Mouse (Mus musculus) lung, embryonic 16.5 days (tissue): ENCODE results near the gene Rufy4. TPM values are rescaled to one million over a fixed set of nuclear protein-coding genes. Genes with fewer than 3 reads are reported as not detected.

ENCODE experiments used
- ATAC-seq: fragments of 200-750 bp; cut with Nextera tagmentation; 2 replicates; pipeline ENCODE4 v1.8.0; 2017; ENCODE audit warnings: low read depth, mild to moderate bottlenecking, moderate library complexity
- H3K27ac ChIP-seq: fragments of 300-500 bp; sonication (generic); 2 replicates; pipeline ENCODE4 v1.5.1; 2014; ENCODE audit warnings: mild to moderate bottlenecking, control low read depth, low read length
- H3K27me3 ChIP-seq: fragments of 300-500 bp; sonication (generic); 2 replicates; pipeline ENCODE4 v1.6.1; 2014; ENCODE audit warnings: low read depth, low read length, mixed read lengths; ENCODE audit not compliant: control insufficient read depth, insufficient read depth
- H3K36me3 ChIP-seq: fragments of 300-500 bp; sonication (generic); 2 replicates; pipeline ENCODE4 v1.6.1; 2014; ENCODE audit warnings: low read length; ENCODE audit not compliant: control insufficient read depth, insufficient read depth
- H3K4me1 ChIP-seq: fragments of 300-500 bp; sonication (generic); replicated peaks from 2 replicates; pipeline ENCODE4 v1.6.1; 2014; ENCODE audit warnings: low read length, mixed read lengths; ENCODE audit not compliant: control insufficient read depth, insufficient read depth
- H3K4me2 ChIP-seq: fragments of 300-500 bp; sonication (generic); 2 replicates; pipeline ENCODE4 v1.6.1; 2014; ENCODE audit warnings: low read depth, low read length, control low read depth
- H3K4me3 ChIP-seq: fragments of 300-500 bp; sonication (generic); 2 replicates; pipeline ENCODE4 v1.5.1; 2014; ENCODE audit warnings: mild to moderate bottlenecking, low read length, control low read depth
- H3K9ac ChIP-seq: fragments of 300-500 bp; sonication (generic); 2 replicates; pipeline ENCODE4 v1.6.1; 2014; ENCODE audit warnings: low read length, control low read depth
- H3K9me3 ChIP-seq: fragments of 300-500 bp; sonication (generic); 2 replicates; pipeline ENCODE4 v1.6.1; 2016; ENCODE audit warnings: low read length; ENCODE audit not compliant: control insufficient read depth
- WGBS: fragments of 180-500 bp; shearing (Covaris S2); extraction: QIAGEN DNeasy Blood & Tissue Kit; methylation state at CpG from one replicate; pipeline ENCODE4 v1.1.7; 2014; 5-methylcytosine and 5-hydroxymethylcytosine counted together
- polyA plus RNA-seq: library from polyadenylated mRNA; unstranded; fragments of >200 nt; fragmentation: Nextera tagmentation; extraction: Ambion mirVana; gene quantifications from 2 replicates; pipeline ENCODE4 v1.2.1, GENCODE M21; 2015

The Rufy4 gene
- 0.31 and 0.64 TPM in 2 replicates for polyA plus RNA-seq

- H3K36me3 ChIP-seq, result no peaks in the 10 kb centered on the region
- peak within 1 kb of the TSS; percentile 84 for H3K4me2 ChIP-seq
- peaks cover 27% of the 10 kb centered on the region for H3K4me1 ChIP-seq
- peaks cover 3% of the 10 kb centered on the region; the same call in 1 of the 2 replicates for H3K27me3 ChIP-seq
- under 1% methylated on average over 12 of the region's 12 CpGs for WGBS
- ATAC-seq, result peak; percentile 42
- peak within 1 kb of the TSS; percentile 77 for H3K9ac ChIP-seq
- peak within 1 kb of the TSS; percentile 21 for H3K27ac ChIP-seq
- no peaks in the 10 kb centered on the region for H3K9me3 ChIP-seq
- peak within 1 kb of the TSS; percentile 61 for H3K4me3 ChIP-seq
Measured at GRCm38 (mm10) chr1:74124991-74125552, at the start of gene Rufy4. TSS of gene Rufy4 (plus strand) at chr1:74125541.

DNA sequence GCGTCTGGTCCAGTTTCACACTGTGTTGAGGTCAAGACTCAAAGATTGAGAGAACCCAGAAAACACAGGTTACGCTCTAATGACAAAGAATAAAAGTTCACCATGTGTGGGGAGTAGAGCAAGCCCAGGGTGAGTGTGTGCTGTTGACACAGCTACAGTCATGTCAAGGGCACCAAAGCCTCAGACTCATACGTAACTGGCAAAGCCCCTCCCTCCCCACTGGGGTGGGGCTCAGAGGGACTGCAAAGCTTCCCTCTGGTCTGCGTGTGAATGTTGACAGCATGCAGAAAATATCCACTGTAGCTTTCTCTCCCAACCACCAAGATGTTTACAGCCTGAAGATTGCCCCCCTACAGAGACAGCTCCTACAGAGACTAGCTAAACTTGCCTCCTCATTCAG, 49.1 kb upstream of the Rufy4 start:
- no peaks in the 10 kb centered on the region for H3K9me3 ChIP-seq
- WGBS, result 57% methylated on average over 4 of the region's 4 CpGs
- ATAC-seq, result no peak

DNA sequence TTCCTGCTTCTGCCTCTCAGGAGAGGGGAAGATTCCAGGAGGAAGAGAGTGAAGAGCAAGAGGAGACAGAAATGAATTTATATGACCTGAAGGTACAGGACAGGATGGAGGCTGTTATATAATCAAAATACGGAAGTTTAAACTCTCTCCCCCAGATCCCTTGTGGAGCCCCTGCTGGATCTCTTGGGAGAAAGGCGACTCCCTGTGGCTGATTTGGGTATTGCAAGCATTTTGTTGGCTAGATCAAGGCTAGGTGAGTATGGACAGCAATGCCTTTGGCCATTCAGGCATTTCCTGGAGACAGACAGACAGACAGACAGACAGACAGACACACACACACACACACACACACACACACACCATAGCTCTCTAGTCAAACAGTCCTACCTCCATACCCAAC, 48.0 kb upstream of the Rufy4 start:
- peak overlapping the region; percentile 25; the same call in 1 of the 2 replicates for H3K9ac ChIP-seq
- H3K36me3 ChIP-seq, result no peaks in the 10 kb centered on the region
- H3K4me2 ChIP-seq, result no peak overlapping the region
- H3K27me3 ChIP-seq, result no peaks in the 10 kb centered on the region
- H3K9me3 ChIP-seq, result no peaks in the 10 kb centered on the region
- H3K27ac ChIP-seq, result no peak overlapping the region
- peaks cover 18% of the 10 kb centered on the region for H3K4me1 ChIP-seq
- no peak overlapping the region for H3K4me3 ChIP-seq
- WGBS, result 0% methylated on average over 2 of the region's 2 CpGs
- ATAC-seq, result peak; percentile 35; the same call in 1 of the 2 replicates

More for the DNA sequence above, 49.1 kb upstream of the Rufy4 start:
- Histone ChIP-seq H3K9ac (no peak overlapping the region), H3K36me3 (no peaks in the 10 kb centered on the region), H3K27me3 (no peaks in the 10 kb centered on the region), H3K4me1 (peaks cover 7% of the 10 kb centered on the region), H3K4me2 (no peak overlapping the region), H3K27ac (no peak overlapping the region), H3K4me3 (no peak overlapping the region)

GRCm38 (mm10) chr1:74081573-74081989, 43.8 kb upstream of the Rufy4 start:
- no peak overlapping the region for H3K4me3 ChIP-seq
- ATAC-seq, result peak; percentile 13
- H3K4me1 ChIP-seq, result peaks cover 35% of the 10 kb centered on the region

DNA sequence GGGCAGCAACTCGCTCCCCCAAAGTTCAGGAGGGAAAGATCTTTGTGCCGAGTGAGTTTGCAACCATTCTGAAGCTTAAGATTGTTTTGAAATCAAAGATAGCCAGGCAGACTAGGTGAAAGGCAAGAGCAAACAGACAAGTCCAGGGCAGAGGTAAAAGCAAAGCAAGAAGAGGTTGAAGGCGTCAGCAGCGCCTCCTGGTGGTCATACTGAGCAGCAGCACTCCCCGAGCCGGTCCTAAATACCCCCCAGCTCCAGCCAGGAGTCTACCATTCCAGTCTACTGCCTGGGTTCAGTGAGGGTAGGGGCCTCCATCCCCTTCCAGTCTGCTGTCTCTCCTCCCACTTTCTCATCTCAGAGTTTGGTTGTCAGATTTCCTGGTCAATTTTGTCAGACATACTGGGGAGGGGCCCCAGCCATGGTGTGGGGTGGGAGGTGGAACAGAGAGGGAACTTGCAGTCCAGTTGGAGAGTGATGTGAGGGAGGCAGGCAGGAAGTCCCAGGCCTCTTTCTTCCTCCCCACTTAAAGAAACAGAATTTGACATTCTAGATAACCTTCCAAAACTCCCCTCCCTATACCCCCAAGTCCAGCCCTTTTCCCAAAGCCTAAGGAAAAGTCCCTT, 42.4 kb upstream of the Rufy4 start:
- WGBS, result 11% methylated on average over 6 of the region's 6 CpGs
- peak overlapping the region; percentile 72 for H3K27ac ChIP-seq
- H3K9me3 ChIP-seq, result no peaks in the 10 kb centered on the region
- no peak overlapping the region for H3K4me2 ChIP-seq
- H3K4me3 ChIP-seq, result no peak overlapping the region
- peak; percentile 49 for ATAC-seq
- no peaks in the 10 kb centered on the region for H3K27me3 ChIP-seq
- H3K9ac ChIP-seq, result no peak overlapping the region
- H3K4me1 ChIP-seq, result peaks cover 35% of the 10 kb centered on the region
- H3K36me3 ChIP-seq, result no peaks in the 10 kb centered on the region

More at GRCm38 (mm10) chr1:74081573-74081989, 43.8 kb upstream of the Rufy4 start:
- no peaks in the 10 kb centered on the region for H3K27me3 ChIP-seq
- no peaks in the 10 kb centered on the region for H3K9me3 ChIP-seq
- WGBS, result 2% methylated on average over 2 of the region's 2 CpGs
- H3K4me2 ChIP-seq, result no peak overlapping the region
- 0 out of 2 replicates have a peak overlapping the region, but pooled peaks have one; percentile 44 for H3K9ac ChIP-seq
- H3K36me3 ChIP-seq, result no peaks in the 10 kb centered on the region
- H3K27ac ChIP-seq, result peak overlapping the region; percentile 47

- 52% methylated on average over 6 of the region's 6 CpGs for whole genome bisulfite sequencing
- Histone ChIP-seq H3K4me2 (no peak overlapping the region), H3K4me3 (no peak overlapping the region), H3K4me1 (peaks cover 35% of the 10 kb centered on the region), H3K9ac (peak overlapping the region; percentile 37), H3K36me3 (no peaks in the 10 kb centered on the region), H3K27ac (peak overlapping the region; percentile 72), H3K27me3 (no peaks in the 10 kb centered on the region), H3K9me3 (no peaks in the 10 kb centered on the region)
- peak; percentile 41 for ATAC-seq
Measured at GRCm38 (mm10) chr1:74084065-74084705, 41.2 kb upstream of the Rufy4 start.

DNA sequence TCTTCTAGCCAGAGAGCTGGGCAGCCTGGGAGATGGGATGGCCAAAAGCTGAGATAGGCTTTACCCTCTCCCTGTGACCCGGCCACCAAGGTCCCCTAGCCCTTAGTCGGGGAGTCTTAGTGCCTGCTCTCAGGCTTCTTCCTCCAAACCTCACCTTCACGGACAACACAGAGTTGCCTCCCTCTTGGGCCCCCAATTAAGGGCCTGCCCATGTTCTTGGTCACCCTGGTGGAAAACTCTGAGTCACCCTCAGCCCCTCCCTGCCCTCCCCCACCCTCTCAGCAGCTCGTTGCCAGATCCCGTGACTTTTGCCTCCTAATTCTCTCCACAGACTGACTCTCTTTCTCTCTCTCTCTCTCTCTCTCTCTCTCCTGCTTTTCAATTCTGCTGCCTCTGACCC, 40.6 kb upstream of the Rufy4 start:
- Histone ChIP-seq H3K4me1 (peaks cover 39% of the 10 kb centered on the region), H3K36me3 (no peaks in the 10 kb centered on the region), H3K4me3 (no peak overlapping the region), H3K27ac (peak overlapping the region; percentile 72), H3K9me3 (no peaks in the 10 kb centered on the region), H3K4me2 (no peak overlapping the region), H3K27me3 (no peaks in the 10 kb centered on the region), H3K9ac (peak overlapping the region; percentile 37)
- 50% methylated on average over 5 of the region's 5 CpGs for WGBS
- ATAC-seq, result no peak

- Histone ChIP-seq H3K4me2 (no peak overlapping the region), H3K4me1 (peaks cover 42% of the 10 kb centered on the region), H3K27me3 (no peaks in the 10 kb centered on the region), H3K4me3 (no peak overlapping the region), H3K36me3 (no peaks in the 10 kb centered on the region), H3K27ac (no peak overlapping the region), H3K9me3 (no peaks in the 10 kb centered on the region), H3K9ac (no peak overlapping the region)
- ATAC-seq, result no peak
- 88% methylated on average over 7 of the region's 7 CpGs for WGBS
Measured at GRCm38 (mm10) chr1:74085566-74085965, 39.8 kb upstream of the Rufy4 start.

- ATAC-seq, result no peak
- Histone ChIP-seq H3K36me3 (no peaks in the 10 kb centered on the region), H3K9me3 (no peaks in the 10 kb centered on the region), H3K27ac (no peak overlapping the region), H3K9ac (no peak overlapping the region), H3K27me3 (no peaks in the 10 kb centered on the region), H3K4me3 (no peak overlapping the region), H3K4me2 (no peak overlapping the region), H3K4me1 (peaks cover 41% of the 10 kb centered on the region)
- WGBS, result 64% methylated on average over 1 of the region's 1 CpGs
Measured at GRCm38 (mm10) chr1:74088569-74088968, 36.8 kb upstream of the Rufy4 start.
